Mouse (Mus musculus): ENCODE results near the gene Isl1.

Isl1 gene

GRCm38 (mm10) chr13:116294734-116295133, 14.8 kb downstream of the Isl1 start:
- no peak for DNase-seq (ENCODE audit: low read depth)

DNA sequence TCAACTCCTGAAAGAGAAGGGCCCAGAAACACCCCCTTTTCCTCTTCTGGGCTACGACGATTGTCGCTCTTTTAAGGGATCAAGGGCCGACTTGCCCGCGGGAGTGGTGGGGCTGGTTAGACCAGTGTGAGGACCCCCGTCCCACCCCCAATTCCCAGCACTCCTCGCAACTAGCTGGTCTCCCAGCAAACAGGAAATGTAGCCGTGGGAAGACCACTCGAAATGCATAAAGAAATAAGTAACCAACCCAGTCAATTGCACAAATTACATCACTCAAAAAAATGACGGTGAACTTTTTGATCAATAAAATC, 15.4 kb downstream of the Isl1 start:
- DNase-seq (ENCODE audit: low read depth), result no peak

- no peak for DNase-seq (ENCODE audit: low read depth)
Measured at GRCm38 (mm10) chr13:116293301-116294150, 16.0 kb downstream of the Isl1 start.

GRCm38 (mm10) chr13:116289655-116290054, 19.8 kb downstream of the Isl1 start:
- DNase-seq (ENCODE audit: low read depth), result no peak

DNA sequence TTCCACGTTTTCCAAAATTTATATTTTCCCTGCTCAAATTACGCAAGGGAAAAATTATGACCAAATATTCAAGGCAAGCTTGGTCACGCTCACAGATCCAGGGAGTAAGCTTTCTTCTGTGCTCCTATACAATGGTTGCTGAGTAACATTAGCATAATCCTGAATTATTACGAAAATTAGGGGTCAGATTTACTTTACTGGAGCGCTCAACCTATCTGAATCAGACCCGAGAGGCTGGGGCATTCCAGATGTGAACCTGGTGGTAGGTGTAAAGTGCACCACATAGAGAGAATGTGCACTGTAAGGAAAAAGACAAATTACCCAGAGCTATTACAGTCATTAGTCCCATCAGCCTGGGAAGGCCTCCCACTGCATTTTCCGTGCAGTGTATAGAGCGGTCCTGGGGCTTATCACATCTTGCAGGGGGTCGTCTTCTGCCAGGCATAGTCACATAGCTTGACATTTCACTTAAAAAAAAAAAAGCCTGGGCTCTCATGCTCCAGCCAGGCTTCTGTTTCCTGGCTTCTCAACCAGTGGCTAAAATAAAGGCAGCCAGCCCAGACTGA, 30.2 kb downstream of the Isl1 start:
- no peak for DNase-seq (ENCODE audit: low read depth)
